28 mouse cellular contexts compared by ENCODE assay signal in the genomic region with DNA sequence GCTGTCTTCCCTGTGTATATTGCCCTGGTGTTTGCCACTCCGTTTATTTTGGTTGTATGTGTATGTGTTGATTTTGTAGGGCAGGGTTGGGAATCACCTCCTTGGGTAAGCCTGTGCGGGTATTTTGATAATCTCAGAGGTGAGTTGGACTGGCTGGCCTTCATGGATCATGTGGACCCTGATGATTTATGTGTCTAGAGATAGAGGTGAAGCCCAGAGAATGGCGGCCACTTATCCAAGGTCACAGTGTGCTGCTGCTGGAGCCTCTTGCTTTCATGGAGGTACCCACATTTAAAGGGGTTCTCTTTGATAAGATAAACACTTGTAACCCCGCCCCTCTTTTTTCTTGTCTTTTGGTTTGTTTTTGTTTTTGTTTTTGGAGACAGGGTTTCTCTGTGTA. TPM values are rescaled to one million over a fixed set of nuclear protein-coding genes. Genes with fewer than 3 reads are reported as not detected.
DNase-seq lines count a peak whose midpoint lies in the region; ATAC-seq and TF ChIP-seq lines count a peak whose summit lies in the region.
"Had no signal": no experiment of that assay in that cellular context is flagged by ENCODE, and none has a peak within 500 bp of the region (broad histone marks: within the 10 kb centered on the region; RNA-seq: fewer than 3 reads in every experiment).

No protein-coding gene starts in this region.

- H3K36me3 ChIP-seq in liver, embryonic 13.5 days = no peaks in the 10 kb centered on the region
- H3K36me3 ChIP-seq: embryonic facial prominence, embryonic 15.5 days; forebrain, embryonic 10.5 days; G1E; heart, embryonic 10.5 days; heart, embryonic 15.5 days; hindbrain, embryonic 10.5 days had no signal

- DNase-seq in adrenal gland, adult (ENCODE audit: inconsistent age in 2 of 2, low spot score in 1 of 2) = peak; percentile 58 to 69
- DNase-seq in adrenal gland, postnatal 10 days = no peak
- no peak for DNase-seq in layer of hippocampus, adult 2 months (ENCODE audit: low spot score in 2 of 2)
- DNase-seq in layer of hippocampus, postnatal 14 days (ENCODE audit: low spot score in 2 of 2) = no peak
- no peak for DNase-seq in liver, embryonic 13.5 days
- DNase-seq in cerebellum, postnatal 10 days = no peak
- no peak for DNase-seq in yolk sac, embryonic 10.5 days (ENCODE audit: low spot score)
- DNase-seq: B cell, adult 2 months; cerebellum, adult 9-11 months; embryo, embryonic 11 days; gastrocnemius, postnatal 25 days; heart, postnatal 14 days had no signal

- peak overlapping the region; percentile 62; the same call in 1 of the 2 replicates for H3K27ac ChIP-seq in layer of hippocampus, adult 2 months
- no peak overlapping the region for H3K27ac ChIP-seq in liver, embryonic 13.5 days
- H3K27ac ChIP-seq: embryonic facial prominence, embryonic 15.5 days; forebrain, embryonic 10.5 days; heart, embryonic 10.5 days; heart, embryonic 15.5 days; hindbrain, embryonic 10.5 days; hindbrain, embryonic 14.5 days had no signal

- peaks cover 47% of the 10 kb centered on the region for H3K4me1 ChIP-seq in liver, embryonic 13.5 days (replicated peaks)

- H3K9me3 ChIP-seq in liver, embryonic 13.5 days (replicated peaks) = no peaks in the 10 kb centered on the region
- H3K9me3 ChIP-seq: embryonic facial prominence, embryonic 15.5 days; forebrain, embryonic 10.5 days; G1E; heart, embryonic 10.5 days; heart, embryonic 15.5 days; hindbrain, embryonic 10.5 days had no signal

- H3K9ac ChIP-seq in liver, embryonic 13.5 days = no peak overlapping the region
- H3K9ac ChIP-seq: embryonic facial prominence, embryonic 15.5 days; heart, embryonic 15.5 days; hindbrain, embryonic 14.5 days had no signal

- ATAC-seq in liver, embryonic 13.5 days (ENCODE audit: low read depth) = peak; percentile 62
- peak; percentile 58 for ATAC-seq in megakaryocyte progenitor cell, adult 5-6 weeks (replicated peaks; ENCODE audit: poor library complexity)
- ATAC-seq: CD4-positive, CD25-positive, alpha-beta regulatory T cell, adult 4 months; forebrain, embryonic 14.5 days had no signal

- H3K4me3 ChIP-seq in layer of hippocampus, adult 2 months = peak overlapping the region; percentile 13; the same call in 1 of the 2 replicates
- H3K4me3 ChIP-seq in liver, embryonic 13.5 days (replicated peaks) = no peak overlapping the region
- H3K4me3 ChIP-seq: embryonic facial prominence, embryonic 15.5 days; erythroblast, embryonic 14.5 days; forebrain, embryonic 10.5 days; heart, embryonic 10.5 days; heart, embryonic 15.5 days; hindbrain, embryonic 10.5 days had no signal

- WGBS in liver, embryonic 13.5 days (ENCODE audit: insufficient replicate concordance) = 36% methylated on average over 4 of the region's 4 CpGs

- TF ChIP-seq CTCF in layer of hippocampus, adult 2 months (conservative IDR thresholded peaks at IDR 0.05) = no peak

- no peak overlapping the region for H3K4me2 ChIP-seq in liver, embryonic 13.5 days
- H3K4me2 ChIP-seq: embryonic facial prominence, embryonic 15.5 days; heart, embryonic 15.5 days had no signal

- peaks cover 33% of the 10 kb centered on the region for H3K27me3 ChIP-seq in liver, embryonic 13.5 days
- H3K27me3 ChIP-seq: embryonic facial prominence, embryonic 15.5 days; heart, embryonic 15.5 days had no signal

RNA-seq across cellular contexts. Expression of a gene that starts 3.2 kb away (rescaled TPM):
- 10 to 100 TPM; 16.9 to 27.9 TPM for total RNA-seq in adrenal gland, postnatal 10 days (2021)
- total RNA-seq in layer of hippocampus, adult 2 months (2021) = 10 to 100 TPM; 75.2 to 81.8 TPM
- total RNA-seq in layer of hippocampus, postnatal 14 days (2021) = 100 to 1,000 TPM; 131 to 136 TPM
- polyA plus RNA-seq in liver, embryonic 13.5 days (2015; fragmentation: Nextera tagmentation; extraction: Ambion mirVana) = 1.0 and 1.1 TPM in 2 replicates
- not detected in 2 replicates for total RNA-seq in megakaryocyte progenitor cell, adult 5-6 weeks (2015)
- total RNA-seq in megakaryocyte progenitor cell, adult 5-6 weeks (2017) = not detected in 2 replicates
- total RNA-seq: common myeloid progenitor, adult 5-6 weeks; G1E; granulocyte monocyte progenitor cell, adult 5-6 weeks had no signal
- polyA plus RNA-seq: CD4-positive, CD25-positive, alpha-beta regulatory T cell, adult 4 months; erythroblast, embryonic 14.5 days; G1E had no signal

RNA-seq across cellular contexts. Expression of a gene that starts 13.7 kb away (rescaled TPM):
- total RNA-seq in adrenal gland, postnatal 10 days (2021) = 10 to 100 TPM; 15.5 to 19.1 TPM
- 10 to 100 TPM; 44.8 to 51.4 TPM for total RNA-seq in layer of hippocampus, adult 2 months (2021)
- total RNA-seq in layer of hippocampus, postnatal 14 days (2021) = 10 to 100 TPM; 52.8 to 54.7 TPM
- polyA plus RNA-seq in liver, embryonic 13.5 days (2015; fragmentation: Nextera tagmentation; extraction: Ambion mirVana) = 77.5 and 82.6 TPM in 2 replicates
- 14.0 and 17.1 TPM in 2 replicates for total RNA-seq in megakaryocyte progenitor cell, adult 5-6 weeks (2015)
- 37.6 and 37.7 TPM in 2 replicates for total RNA-seq in megakaryocyte progenitor cell, adult 5-6 weeks (2017)

RNA-seq across cellular contexts. Expression of a gene that starts 21.0 kb away (rescaled TPM):
- total RNA-seq in adrenal gland, postnatal 10 days (2021) = 10 to 100 TPM; 81.4 to 94.8 TPM
- total RNA-seq in layer of hippocampus, adult 2 months (2021) = 100 to 1,000 TPM; 214 to 224 TPM
- 100 to 1,000 TPM; 188 to 201 TPM for total RNA-seq in layer of hippocampus, postnatal 14 days (2021)
- 24.7 and 25.0 TPM in 2 replicates for polyA plus RNA-seq in liver, embryonic 13.5 days (2015; fragmentation: Nextera tagmentation; extraction: Ambion mirVana)
- total RNA-seq in megakaryocyte progenitor cell, adult 5-6 weeks (2015) = 22.9 and 23.0 TPM in 2 replicates
- total RNA-seq in megakaryocyte progenitor cell, adult 5-6 weeks (2017) = 13.2 and 17.0 TPM in 2 replicates

RNA-seq across cellular contexts. Expression of a gene that starts 40.6 kb away (rescaled TPM):
- total RNA-seq in adrenal gland, postnatal 10 days (2021) = not detected
- not detected for total RNA-seq in layer of hippocampus, adult 2 months (2021)
- not detected for total RNA-seq in layer of hippocampus, postnatal 14 days (2021)
- not detected in 2 replicates for polyA plus RNA-seq in liver, embryonic 13.5 days (2015; fragmentation: Nextera tagmentation; extraction: Ambion mirVana)
- total RNA-seq in megakaryocyte progenitor cell, adult 5-6 weeks (2015) = not detected in 2 replicates
- total RNA-seq in megakaryocyte progenitor cell, adult 5-6 weeks (2017) = not detected in 2 replicates
- total RNA-seq: adrenal gland, postnatal 14 days; common myeloid progenitor, adult 5-6 weeks; G1E; gastrocnemius, postnatal 25 days; granulocyte monocyte progenitor cell, adult 5-6 weeks; heart, postnatal 14 days had no signal
- polyA plus RNA-seq: CD4-positive, CD25-positive, alpha-beta regulatory T cell, adult 4 months; embryonic facial prominence, embryonic 11.5 days; embryonic facial prominence, embryonic 15.5 days; erythroblast, embryonic 14.5 days; forebrain, embryonic 10.5 days; forebrain, embryonic 14.5 days; frontal cortex, adult 2 months; G1E; heart, embryonic 10.5 days; heart, embryonic 15.5 days; hindbrain, embryonic 10.5 days; hindbrain, embryonic 14.5 days had no signal

RNA-seq across cellular contexts. Expression of a gene that starts 47.9 kb away (rescaled TPM):
- 100 to 1,000 TPM; 122 to 139 TPM for total RNA-seq in adrenal gland, postnatal 10 days (2021)
- total RNA-seq in layer of hippocampus, adult 2 months (2021) = 10 to 100 TPM; 20.6 to 26.3 TPM
- 10 to 100 TPM; 29.1 to 30.2 TPM for total RNA-seq in layer of hippocampus, postnatal 14 days (2021)
- 77.5 and 87.7 TPM in 2 replicates for polyA plus RNA-seq in liver, embryonic 13.5 days (2015; fragmentation: Nextera tagmentation; extraction: Ambion mirVana)
- 75.3 and 108 TPM in 2 replicates for total RNA-seq in megakaryocyte progenitor cell, adult 5-6 weeks (2015)
- total RNA-seq in megakaryocyte progenitor cell, adult 5-6 weeks (2017) = 135 and 249 TPM in 2 replicates

Comparison
In these comparisons a context has a peak if more than half of its experiments do, and no peak if none do; other contexts are left out.
1. DNase-seq: peak in adrenal gland, adult (2 of 2); none in adrenal gland, postnatal 10 days (single experiment), layer of hippocampus, adult 2 months (0 of 2), layer of hippocampus, postnatal 14 days (0 of 2), liver, embryonic 13.5 days (single experiment), cerebellum, postnatal 10 days (0 of 2) and yolk sac, embryonic 10.5 days (single experiment).
2. RNA of a gene that starts 3.2 kb away (total RNA-seq): 131 to 136 TPM in layer of hippocampus, postnatal 14 days, 75.2 to 81.8 TPM in layer of hippocampus, adult 2 months and 16.9 to 27.9 TPM in adrenal gland, postnatal 10 days; not detected in megakaryocyte progenitor cell, adult 5-6 weeks; every median in the first group is over 10 times any median in the second.